Mouse (Mus musculus) kidney, postnatal 25 days (tissue): Measurements from ENCODE around the gene Fpr2.
"Not testable (repeated sequence)": the region's sequence is repeated elsewhere in the genome, so short reads cannot be mapped to it uniquely, and the experiment has no call there.

ENCODE experiments used
- DNase-seq, 2 experiments: peaks; one replicate each; pipeline ENCODE4 v3.0.0; 2021; ENCODE audit warnings: mixed read lengths in 2 of 2

Fpr2 gene

GRCm38 (mm10) chr17:17887774-17888248 lies at the start of gene Fpr2, which contains the start of gene Fpr3:
TSS of gene Fpr2 (plus strand) at chr17:17887824.
TSS of gene Fpr3 (plus strand) at chr17:17887852.
- DNase-seq: no peak

GRCm38 (mm10) chr17:17837919-17838701 lies 49.5 kb upstream of the Fpr2 start:
- DNase-seq: peak; percentile 99

- no peak for DNase-seq
These were observed 48.3 kb upstream of the Fpr2 start for GRCm38 (mm10) chr17:17839276-17839675.

- DNase-seq: no peak
These were observed 46.8 kb upstream of the Fpr2 start for GRCm38 (mm10) chr17:17840796-17841195.

GRCm38 (mm10) chr17:17843534-17844261 lies 43.9 kb upstream of the Fpr2 start:
- peak in 1 of 2 experiments; percentile 29 for DNase-seq

- DNase-seq: not testable (repeated sequence)
These were observed 43.0 kb upstream of the Fpr2 start for GRCm38 (mm10) chr17:17844606-17845005.

GRCm38 (mm10) chr17:17845187-17846027 lies 42.2 kb upstream of the Fpr2 start:
- peak; percentile 32 to 36 for DNase-seq

- no peak for DNase-seq
These were observed 38.6 kb upstream of the Fpr2 start for GRCm38 (mm10) chr17:17848988-17849387.

GRCm38 (mm10) chr17:17849906-17850712 lies 37.5 kb upstream of the Fpr2 start:
- peak in 1 of 2 experiments; percentile 33 for DNase-seq

GRCm38 (mm10) chr17:17855064-17855838 lies 32.4 kb upstream of the Fpr2 start, which contains the start of gene Has1:
TSS of gene Has1 (minus strand) at chr17:17855205.
- no peak for DNase-seq

GRCm38 (mm10) chr17:17856612-17857011 lies 31.0 kb upstream of the Fpr2 start:
- no peak for DNase-seq

- DNase-seq: no peak
These were observed 30.2 kb upstream of the Fpr2 start for GRCm38 (mm10) chr17:17857446-17857845.

GRCm38 (mm10) chr17:17860110-17860509 lies 27.5 kb upstream of the Fpr2 start:
- DNase-seq: no peak

GRCm38 (mm10) chr17:17862360-17862759 lies 25.3 kb upstream of the Fpr2 start:
- no peak for DNase-seq

- DNase-seq: no peak
These were observed 22.5 kb upstream of the Fpr2 start for GRCm38 (mm10) chr17:17865168-17865567.

GRCm38 (mm10) chr17:17866801-17867469 lies 20.7 kb upstream of the Fpr2 start:
- DNase-seq: no peak

- no peak for DNase-seq
These were observed 16.6 kb upstream of the Fpr2 start for GRCm38 (mm10) chr17:17870892-17871550.

GRCm38 (mm10) chr17:17871697-17872096 lies 15.9 kb upstream of the Fpr2 start:
- DNase-seq: no peak

- no peak for DNase-seq
These were observed 8.3 kb upstream of the Fpr2 start for GRCm38 (mm10) chr17:17879347-17879746.

- DNase-seq: no peak
These were observed 5.0 kb upstream of the Fpr2 start for GRCm38 (mm10) chr17:17882672-17883071.
